Mouse (Mus musculus): ENCODE data around the gene Pdgfa. TPM values are rescaled to one million over a fixed set of nuclear protein-coding genes. Genes with fewer than 3 reads are reported as not detected.
A peak's percentile ranks its signal among the peaks of the same experiment; 100 is the strongest.

Gene Pdgfa
- polyA plus RNA-seq, 1 experiment from 2014 or later: 48.5 TPM

DNA sequence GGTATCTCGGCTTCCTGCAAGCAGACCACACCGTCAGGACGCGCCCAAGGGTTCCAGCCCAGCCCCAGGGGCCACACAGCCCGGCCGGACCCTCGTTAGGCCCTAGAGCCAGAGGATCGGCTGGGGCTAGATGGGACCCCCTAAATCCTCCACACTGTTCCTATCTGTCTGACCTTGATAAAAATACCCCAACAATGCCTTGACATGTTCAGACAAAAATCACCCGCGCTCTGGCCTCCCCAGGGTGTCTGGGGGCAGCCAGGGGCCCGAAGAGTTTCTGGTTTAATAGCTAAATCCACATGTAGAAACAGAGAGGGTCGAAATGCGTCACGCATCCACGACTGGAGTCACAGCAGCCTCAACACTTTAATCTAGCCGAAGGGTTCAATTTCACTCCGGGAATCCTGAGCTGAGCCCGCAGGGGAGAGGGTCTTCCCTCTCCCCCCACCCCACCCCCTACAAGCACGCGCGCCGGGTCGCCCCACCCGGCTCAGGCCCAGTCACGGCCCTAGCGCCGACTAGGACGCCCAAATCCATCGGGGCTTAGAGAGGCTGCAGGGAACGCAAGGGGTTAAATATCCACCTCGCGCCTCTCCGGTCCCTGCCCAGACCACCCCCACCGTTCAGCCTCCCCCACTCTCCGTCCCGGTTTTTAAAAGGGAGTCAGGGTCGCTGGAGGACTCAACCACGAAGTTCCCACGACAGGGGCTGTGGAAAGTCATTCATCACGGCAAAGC lies 3.6 kb downstream of the Pdgfa start:
- Histone ChIP-seq H3K4me3 (replicated peaks) (peak overlapping the region; percentile 88), H3K36me3 (peaks cover 4% of the 10 kb centered on the region; the same call in 1 of the 2 replicates), H3K9ac (peak overlapping the region; percentile 91), H3K4me1 (replicated peaks) (peaks cover 62% of the 10 kb centered on the region), H3K4me2 (replicated peaks) (peak overlapping the region; percentile 92), H3K27ac (peak overlapping the region; percentile 98), H3K27me3 (replicated peaks) (peaks cover 14% of the 10 kb centered on the region), H3K9me3 (no peaks in the 10 kb centered on the region)
- WGBS: under 1% methylated on average over 40 of the region's 40 CpGs
- ATAC-seq: no peak

GRCm38 (mm10) chr5:138992611-138993370 lies 4.4 kb downstream of the Pdgfa start:
- Histone ChIP-seq H3K4me1 (replicated peaks) (peaks cover 62% of the 10 kb centered on the region), H3K4me2 (replicated peaks) (peak overlapping the region; percentile 92), H3K4me3 (replicated peaks) (peak overlapping the region; percentile 88), H3K27ac (peak overlapping the region; percentile 98; the same call in 1 of the 2 replicates), H3K36me3 (peaks cover 5% of the 10 kb centered on the region; the same call in 1 of the 2 replicates), H3K9me3 (no peaks in the 10 kb centered on the region), H3K27me3 (replicated peaks) (peaks cover 6% of the 10 kb centered on the region), H3K9ac (peak overlapping the region; percentile 91)
- ATAC-seq: peak; percentile 22; the same call in 1 of the 2 replicates
- WGBS: 8% methylated on average over 59 of the region's 59 CpGs

DNA sequence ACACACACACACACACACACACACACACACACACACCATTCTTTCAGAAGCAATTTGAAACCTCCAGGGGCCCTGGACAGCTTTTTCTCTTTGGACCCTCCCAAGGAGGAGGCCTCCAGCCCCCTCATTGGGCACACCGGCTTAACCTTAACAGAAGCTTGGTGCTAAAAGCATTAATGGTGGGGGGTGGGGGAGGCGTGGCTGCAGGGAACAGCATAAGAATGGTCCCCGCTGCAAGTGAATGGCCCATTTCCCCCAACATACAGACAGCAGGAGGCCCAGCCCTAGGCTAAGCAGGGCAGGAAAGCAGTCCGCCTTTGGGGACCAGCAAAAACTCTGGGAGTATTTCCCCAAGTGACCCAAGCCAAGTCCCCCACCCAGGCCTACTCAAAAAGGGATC lies 5.4 kb downstream of the Pdgfa start:
- peaks cover 3% of the 10 kb centered on the region for H3K27me3 ChIP-seq (replicated peaks)
- WGBS: 55% methylated on average over 4 of the region's 4 CpGs
- H3K9me3 ChIP-seq: no peaks in the 10 kb centered on the region
- peaks cover 14% of the 10 kb centered on the region for H3K36me3 ChIP-seq
- no peak overlapping the region for H3K27ac ChIP-seq
- peaks cover 52% of the 10 kb centered on the region for H3K4me1 ChIP-seq (replicated peaks)
- H3K9ac ChIP-seq: no peak overlapping the region
- no peak overlapping the region for H3K4me2 ChIP-seq (replicated peaks)
- no peak overlapping the region for H3K4me3 ChIP-seq (replicated peaks)
- no peak for ATAC-seq

- Histone ChIP-seq H3K27ac (no peak overlapping the region), H3K4me3 (replicated peaks) (no peak overlapping the region), H3K9ac (no peak overlapping the region), H3K4me1 (replicated peaks) (peaks cover 43% of the 10 kb centered on the region), H3K4me2 (replicated peaks) (no peak overlapping the region), H3K9me3 (no peaks in the 10 kb centered on the region), H3K36me3 (peaks cover 22% of the 10 kb centered on the region), H3K27me3 (replicated peaks) (no peaks in the 10 kb centered on the region)
- 78% methylated on average over 7 of the region's 7 CpGs for WGBS
- no peak for ATAC-seq
Observed at GRCm38 (mm10) chr5:138990659-138991380, 6.3 kb downstream of the Pdgfa start.

- H3K27ac ChIP-seq: no peak overlapping the region
- peaks cover 41% of the 10 kb centered on the region for H3K4me1 ChIP-seq (replicated peaks)
- no peaks in the 10 kb centered on the region for H3K27me3 ChIP-seq (replicated peaks)
- no peak overlapping the region for H3K9ac ChIP-seq
- H3K9me3 ChIP-seq: no peaks in the 10 kb centered on the region
- peaks cover 31% of the 10 kb centered on the region for H3K36me3 ChIP-seq
- H3K4me2 ChIP-seq (replicated peaks): no peak overlapping the region
- no peak overlapping the region for H3K4me3 ChIP-seq (replicated peaks)
- WGBS: 86% methylated on average over 6 of the region's 6 CpGs
- no peak for ATAC-seq
Observed at GRCm38 (mm10) chr5:138989567-138989966, 7.6 kb downstream of the Pdgfa start.

DNA sequence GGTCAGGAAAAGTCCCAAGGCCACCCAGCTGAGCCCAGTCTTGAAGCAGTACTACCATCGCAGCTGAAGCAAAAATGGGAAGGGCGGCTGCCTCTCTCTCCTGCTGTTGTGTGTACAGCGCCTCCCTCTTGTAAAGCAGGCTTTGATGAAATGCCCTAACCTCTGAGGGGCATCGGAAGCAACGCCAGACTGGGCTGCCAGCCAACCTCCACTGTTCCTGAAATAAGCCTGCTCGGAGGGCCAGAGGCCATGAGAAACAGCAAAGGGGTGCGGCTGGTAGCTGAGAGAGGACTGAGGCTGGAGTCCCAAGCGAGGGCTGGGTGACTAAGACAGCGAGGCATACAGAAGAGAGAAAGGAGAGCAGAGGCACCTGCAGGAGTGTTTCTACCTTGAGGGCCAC lies 8.4 kb downstream of the Pdgfa start:
- H3K4me2 ChIP-seq (replicated peaks): no peak overlapping the region
- H3K27me3 ChIP-seq (replicated peaks): no peaks in the 10 kb centered on the region
- 47% methylated on average over 9 of the region's 9 CpGs for WGBS
- peaks cover 36% of the 10 kb centered on the region for H3K36me3 ChIP-seq
- H3K27ac ChIP-seq: no peak overlapping the region
- 0 out of 2 replicates have a peak, but pooled peaks have one; percentile 18 for ATAC-seq
- H3K4me3 ChIP-seq (replicated peaks): no peak overlapping the region
- H3K9ac ChIP-seq: no peak overlapping the region
- no peaks in the 10 kb centered on the region for H3K9me3 ChIP-seq
- H3K4me1 ChIP-seq (replicated peaks): peaks cover 39% of the 10 kb centered on the region

- no peak overlapping the region for H3K9ac ChIP-seq
- no peak overlapping the region for H3K27ac ChIP-seq
- H3K4me3 ChIP-seq (replicated peaks): no peak overlapping the region
- H3K27me3 ChIP-seq (replicated peaks): no peaks in the 10 kb centered on the region
- peaks cover 36% of the 10 kb centered on the region for H3K36me3 ChIP-seq
- no peak overlapping the region for H3K4me2 ChIP-seq (replicated peaks)
- peaks cover 32% of the 10 kb centered on the region for H3K4me1 ChIP-seq (replicated peaks)
- no peak for ATAC-seq
- WGBS: 74% methylated on average over 10 of the region's 10 CpGs
- H3K9me3 ChIP-seq: no peaks in the 10 kb centered on the region
Observed at GRCm38 (mm10) chr5:138987994-138988393, 9.2 kb downstream of the Pdgfa start.

GRCm38 (mm10) chr5:138981921-138982320 lies 15.2 kb downstream of the Pdgfa start:
- Histone ChIP-seq H3K9ac (no peak overlapping the region), H3K4me3 (replicated peaks) (no peak overlapping the region), H3K4me1 (replicated peaks) (peaks cover 26% of the 10 kb centered on the region), H3K27me3 (replicated peaks) (no peaks in the 10 kb centered on the region), H3K9me3 (no peaks in the 10 kb centered on the region), H3K36me3 (peaks cover 33% of the 10 kb centered on the region), H3K4me2 (replicated peaks) (no peak overlapping the region), H3K27ac (0 out of 2 replicates have a peak overlapping the region, but pooled peaks have one; percentile 11)
- WGBS: 59% methylated on average over 7 of the region's 9 CpGs
- no peak for ATAC-seq

- WGBS: 69% methylated on average over 9 of the region's 9 CpGs
- peak; percentile 72 for ATAC-seq
- peaks cover 24% of the 10 kb centered on the region for H3K36me3 ChIP-seq
Observed at GRCm38 (mm10) chr5:138980608-138981007, 16.6 kb downstream of the Pdgfa start.

GRCm38 (mm10) chr5:138979840-138980239 lies 17.3 kb downstream of the Pdgfa start:
- no peak overlapping the region for H3K4me3 ChIP-seq (replicated peaks)
- no peak for ATAC-seq
- H3K9me3 ChIP-seq: no peaks in the 10 kb centered on the region
- H3K27me3 ChIP-seq (replicated peaks): no peaks in the 10 kb centered on the region
- H3K9ac ChIP-seq: no peak overlapping the region
- WGBS: 61% methylated on average over 8 of the region's 8 CpGs
- peaks cover 26% of the 10 kb centered on the region for H3K4me1 ChIP-seq (replicated peaks)
- no peak overlapping the region for H3K4me2 ChIP-seq (replicated peaks)
- peaks cover 26% of the 10 kb centered on the region for H3K36me3 ChIP-seq
- no peak overlapping the region for H3K27ac ChIP-seq

More at GRCm38 (mm10) chr5:138980608-138981007, 16.6 kb downstream of the Pdgfa start:
- Histone ChIP-seq H3K27ac (no peak overlapping the region), H3K4me3 (replicated peaks) (no peak overlapping the region), H3K9me3 (no peaks in the 10 kb centered on the region), H3K27me3 (replicated peaks) (no peaks in the 10 kb centered on the region), H3K4me2 (replicated peaks) (no peak overlapping the region), H3K9ac (0 out of 2 replicates have a peak overlapping the region, but pooled peaks have one; percentile 2), H3K4me1 (replicated peaks) (peaks cover 26% of the 10 kb centered on the region)

DNA sequence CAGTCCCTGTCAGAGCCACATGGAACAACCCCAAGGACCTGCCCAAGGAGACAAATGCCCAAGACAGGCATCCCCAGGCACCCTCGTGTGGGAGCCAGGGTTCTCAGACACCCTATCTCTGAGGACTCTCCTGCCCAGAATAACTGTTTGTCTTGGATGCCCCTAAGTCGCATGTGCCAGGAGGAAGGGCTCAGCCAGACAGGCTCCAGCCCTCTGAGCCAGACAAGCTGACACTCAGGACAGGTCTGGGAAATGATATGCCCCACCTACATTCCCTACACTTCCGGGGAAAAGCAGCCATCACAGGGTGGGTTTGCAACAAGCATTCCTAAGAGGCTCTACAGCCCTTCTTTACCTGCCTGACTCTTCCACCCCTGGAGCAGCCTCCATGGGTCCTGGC lies 19.4 kb downstream of the Pdgfa start:
- ATAC-seq: no peak
- 52% methylated on average over 3 of the region's 3 CpGs for WGBS

DNA sequence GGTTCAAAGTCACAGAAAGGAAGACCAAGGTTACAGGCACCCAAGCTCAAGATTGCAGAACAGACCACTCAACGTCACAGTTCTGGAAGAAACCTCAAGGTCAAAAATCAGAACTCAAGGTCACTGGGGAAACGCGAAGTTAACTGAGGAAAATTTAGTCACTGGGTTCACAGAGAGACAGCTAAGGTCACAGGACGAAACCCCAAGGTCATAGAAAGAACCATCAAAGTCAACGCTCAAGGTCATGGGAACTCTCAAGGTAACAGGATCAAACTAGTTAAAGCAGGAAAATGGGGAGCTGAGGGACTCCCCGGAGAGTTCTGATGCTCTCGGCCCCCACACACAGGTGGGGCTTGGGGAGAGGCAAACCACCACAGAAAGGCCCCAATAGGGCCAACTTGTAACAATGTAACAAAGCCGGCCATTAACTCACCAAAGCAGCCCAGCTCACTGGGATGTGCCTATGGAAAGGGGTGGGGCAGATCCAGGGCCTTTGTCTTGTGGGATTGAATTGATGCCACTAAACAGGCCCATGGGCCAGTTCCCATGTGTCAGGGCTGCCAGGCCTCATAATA lies 22.2 kb downstream of the Pdgfa start:
- no peak for ATAC-seq
- Histone ChIP-seq H3K27ac (no peak overlapping the region), H3K4me2 (replicated peaks) (no peak overlapping the region), H3K4me1 (replicated peaks) (peaks cover 26% of the 10 kb centered on the region), H3K9ac (no peak overlapping the region), H3K36me3 (peaks cover 19% of the 10 kb centered on the region), H3K4me3 (replicated peaks) (no peak overlapping the region), H3K27me3 (replicated peaks) (no peaks in the 10 kb centered on the region), H3K9me3 (no peaks in the 10 kb centered on the region)
- 91% methylated on average over 8 of the region's 8 CpGs for WGBS

More for the DNA sequence above, 19.4 kb downstream of the Pdgfa start:
- peaks cover 19% of the 10 kb centered on the region for H3K36me3 ChIP-seq
- H3K9ac ChIP-seq: no peak overlapping the region
- no peaks in the 10 kb centered on the region for H3K9me3 ChIP-seq
- no peak overlapping the region for H3K4me3 ChIP-seq (replicated peaks)
- H3K4me2 ChIP-seq (replicated peaks): no peak overlapping the region
- H3K4me1 ChIP-seq (replicated peaks): peaks cover 26% of the 10 kb centered on the region
- H3K27ac ChIP-seq: no peak overlapping the region
- H3K27me3 ChIP-seq (replicated peaks): no peaks in the 10 kb centered on the region
